Mouse (Mus musculus) liver, adult 2 months (tissue): ENCODE results near the gene Gap43. TPM values are rescaled to one million over a fixed set of nuclear protein-coding genes. Genes with fewer than 3 reads are reported as not detected.

Source experiments
- DNase-seq: peaks from one replicate; pipeline ENCODE4 v3.0.0-alpha.2; 2011; ENCODE audit warnings: low read depth, low spot score; ENCODE audit errors: extremely low read depth
- H3K27ac ChIP-seq: fragments of 200-500 bp; replicated peaks from 2 replicates; pipeline ENCODE4 v1.5.1; 2012; ENCODE audit warnings: low read depth, mild to moderate bottlenecking, control low read depth, inconsistent platforms, low read length; ENCODE audit not compliant: insufficient read depth
- H3K27me3 ChIP-seq: fragments of 200-500 bp; 2 replicates; pipeline ENCODE4 v1.6.1; 2012; ENCODE audit warnings: mild to moderate bottlenecking, moderate library complexity, low read length, inconsistent platforms; ENCODE audit not compliant: control insufficient read depth, insufficient read depth
- H3K36me3 ChIP-seq: fragments of 200-500 bp; 2 replicates; pipeline ENCODE4 v1.6.1; 2012; ENCODE audit warnings: low read length, inconsistent platforms; ENCODE audit not compliant: control insufficient read depth, insufficient read depth
- H3K4me1 ChIP-seq: fragments of 200-500 bp; 2 replicates; pipeline ENCODE4 v1.6.1; 2011; ENCODE audit warnings: low read length; ENCODE audit not compliant: control insufficient read depth, insufficient read depth
- H3K4me3 ChIP-seq: fragments of 200-500 bp; 2 replicates; pipeline ENCODE4 v1.5.1; 2011; ENCODE audit warnings: low read depth, mild to moderate bottlenecking, control low read depth, low read length, moderate library complexity; ENCODE audit not compliant: insufficient read depth
- H3K79me2 ChIP-seq: fragments of 200-500 bp; 2 replicates; pipeline ENCODE4 v1.6.1; 2012; ENCODE audit warnings: inconsistent platforms, mild to moderate bottlenecking, low read length, moderate library complexity; ENCODE audit not compliant: control insufficient read depth, insufficient read depth
- H3K9ac ChIP-seq: fragments of 200-500 bp; 2 replicates; pipeline ENCODE4 v1.6.1; 2012; ENCODE audit warnings: low read depth, mild to moderate bottlenecking, control low read depth, inconsistent platforms, low read length
- CTCF ChIP-seq: fragments of 200-500 bp; IDR thresholded peaks from 2 replicates; pipeline ENCODE4 v1.5.1; 2011; ENCODE audit warnings: low read depth, low read length, control low read depth
- POLR2A ChIP-seq: fragments of 200-500 bp; IDR thresholded peaks from 2 replicates; pipeline ENCODE4 v1.6.1; 2011; ENCODE audit warnings: low read length, control low read depth; ENCODE audit not compliant: insufficient read depth; ENCODE audit errors: extremely low read depth
- WGBS: fragments of 180-500 bp; shearing (Covaris S2); methylation state at CpG from one replicate; pipeline ENCODE4 v1.1.7; 2018; 5-methylcytosine and 5-hydroxymethylcytosine counted together
- polyA plus RNA-seq: library from polyadenylated mRNA; depleted of rRNA; stranded (reverse); fragments of >200 nt; gene quantifications from 2 replicates; pipeline ENCODE4 v1.2.3, GENCODE M21; 2012
- total RNA-seq: library from RNA; depleted of rRNA; stranded (reverse); fragments of >200 nt; gene quantifications from 2 replicates; pipeline ENCODE4 v1.2.3, GENCODE M21; 2014

Gap43 gene
- total and polyA plus RNA-seq, 2 experiments: not detected

DNA sequence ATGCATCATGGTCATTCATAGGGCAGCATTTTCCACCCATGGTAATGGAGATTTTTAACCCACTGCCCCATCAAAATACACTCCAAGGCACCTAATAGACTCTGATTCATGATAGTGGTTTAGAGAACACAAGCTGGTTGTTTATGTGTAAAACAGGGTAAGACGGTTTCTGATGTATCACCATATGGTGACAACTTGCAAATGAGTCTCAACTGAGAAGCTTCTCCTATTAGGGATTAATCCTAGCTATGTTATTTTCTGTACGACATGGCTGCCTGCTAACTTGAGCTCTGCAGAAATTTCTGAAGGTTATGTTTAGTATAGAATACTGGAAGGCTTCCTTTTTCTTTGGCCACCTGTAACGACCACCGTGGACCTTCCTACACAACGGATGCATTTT, 21.1 kb downstream of the Gap43 start:
- TF ChIP-seq CTCF (no peak), POLR2A (no peak)
- no peak overlapping the region for H3K27ac ChIP-seq
- no peaks in the 10 kb centered on the region for H3K27me3 ChIP-seq
- H3K79me2 ChIP-seq: no peaks in the 10 kb centered on the region
- no peak overlapping the region for H3K9ac ChIP-seq
- no peaks in the 10 kb centered on the region for H3K4me1 ChIP-seq
- no peaks in the 10 kb centered on the region for H3K36me3 ChIP-seq
- DNase-seq: no peak
- WGBS: 83% methylated on average over 5 of the region's 5 CpGs
- no peak overlapping the region for H3K4me3 ChIP-seq

DNA sequence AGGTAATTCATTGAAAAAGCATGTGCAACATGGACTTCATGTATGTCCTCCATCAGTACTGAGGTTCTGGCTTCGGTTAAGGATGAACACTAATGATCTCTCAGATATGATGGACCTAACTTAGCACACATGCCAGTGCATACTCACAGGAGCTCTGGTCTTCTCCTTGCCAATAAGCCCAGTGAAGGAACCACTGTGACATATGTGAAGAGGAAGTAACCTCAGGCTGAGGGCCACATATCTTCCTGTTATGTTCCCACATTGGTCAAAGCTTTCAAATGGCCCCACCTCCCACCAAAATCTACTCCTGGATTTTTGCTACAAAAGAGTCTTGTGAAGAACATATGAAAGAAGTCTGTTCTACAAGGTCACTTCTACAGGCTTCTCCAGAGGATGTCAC, 28.3 kb downstream of the Gap43 start:
- H3K27me3 ChIP-seq: no peaks in the 10 kb centered on the region
- H3K4me3 ChIP-seq: no peak overlapping the region
- H3K9ac ChIP-seq: no peak overlapping the region
- no peaks in the 10 kb centered on the region for H3K36me3 ChIP-seq
- H3K4me1 ChIP-seq: no peaks in the 10 kb centered on the region
- H3K27ac ChIP-seq: no peak overlapping the region
- TF ChIP-seq POLR2A (no peak), CTCF (no peak)
- no peaks in the 10 kb centered on the region for H3K79me2 ChIP-seq
- DNase-seq: no peak
- 85% methylated on average over 1 of the region's 1 CpGs for WGBS

DNA sequence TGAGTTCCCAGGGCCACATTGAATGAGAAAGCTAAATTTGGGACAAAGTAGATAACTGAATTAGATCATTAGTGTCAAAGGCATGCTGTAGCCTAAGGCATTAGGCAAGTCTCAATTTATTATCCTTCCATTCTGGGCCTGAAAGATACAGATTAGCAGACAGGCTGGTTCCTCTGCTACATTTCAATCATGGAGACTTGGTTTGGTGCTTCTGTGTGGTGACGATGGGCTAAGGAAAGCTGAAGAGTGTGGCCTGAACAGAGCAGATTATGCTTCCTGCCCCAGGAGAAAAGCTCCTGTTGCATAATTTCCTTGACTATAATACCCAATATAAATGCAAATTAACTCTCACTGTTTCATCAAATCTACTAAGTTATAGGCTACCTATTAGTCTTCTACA, 31.7 kb downstream of the Gap43 start:
- Histone ChIP-seq H3K9ac (no peak overlapping the region), H3K4me3 (no peak overlapping the region), H3K27me3 (peaks cover 3% of the 10 kb centered on the region; the same call in 1 of the 2 replicates), H3K4me1 (no peaks in the 10 kb centered on the region), H3K79me2 (no peaks in the 10 kb centered on the region), H3K36me3 (no peaks in the 10 kb centered on the region), H3K27ac (no peak overlapping the region)
- WGBS: 84% methylated on average over 1 of the region's 1 CpGs
- TF ChIP-seq POLR2A (no peak), CTCF (no peak)
- DNase-seq: no peak

DNA sequence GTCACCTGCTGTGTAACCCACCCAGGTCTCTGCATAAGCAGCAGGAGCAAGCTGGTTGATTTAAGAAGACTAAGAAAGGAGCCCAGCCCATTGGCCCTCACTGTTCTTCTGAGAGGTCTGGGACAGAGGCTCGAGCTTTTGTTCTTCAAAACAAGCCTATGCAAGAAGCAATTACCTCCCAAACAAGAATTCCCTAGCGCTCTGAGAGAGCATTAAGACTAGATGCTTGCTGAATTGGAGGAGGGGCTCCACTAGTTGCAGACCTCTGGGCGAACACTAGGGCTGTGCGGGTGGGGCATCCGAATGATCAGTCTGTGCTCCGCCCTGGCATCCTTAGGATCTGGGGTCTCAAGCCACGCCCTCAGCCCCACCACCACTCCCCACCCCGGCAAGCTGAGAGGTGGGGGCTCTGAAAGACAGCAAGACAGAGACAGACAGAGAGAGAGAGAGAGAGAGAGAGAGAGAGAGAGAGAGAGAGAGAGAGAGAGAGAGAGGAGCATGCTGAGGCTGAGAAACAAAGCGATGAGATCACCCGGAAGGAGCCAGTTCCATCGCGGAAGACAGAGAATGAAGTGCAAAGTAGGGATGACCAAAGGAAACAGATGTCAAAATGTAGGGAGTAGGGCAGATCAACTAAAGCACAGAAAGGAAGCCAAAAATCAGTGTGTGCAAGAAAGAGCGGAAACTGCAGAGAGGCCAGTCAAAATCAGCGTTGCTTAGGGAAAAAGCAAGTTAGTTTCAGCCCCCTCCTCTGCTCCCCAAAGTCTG, 34.3 kb downstream of the Gap43 start:
- Histone ChIP-seq H3K9ac (no peak overlapping the region), H3K79me2 (no peaks in the 10 kb centered on the region), H3K4me3 (no peak overlapping the region), H3K4me1 (no peaks in the 10 kb centered on the region), H3K27ac (no peak overlapping the region), H3K36me3 (no peaks in the 10 kb centered on the region), H3K27me3 (peaks cover 3% of the 10 kb centered on the region; the same call in 1 of the 2 replicates)
- no peak for DNase-seq
- WGBS: 15% methylated on average over 14 of the region's 14 CpGs
- TF ChIP-seq POLR2A: no peak
- TF ChIP-seq CTCF: no peak

DNA sequence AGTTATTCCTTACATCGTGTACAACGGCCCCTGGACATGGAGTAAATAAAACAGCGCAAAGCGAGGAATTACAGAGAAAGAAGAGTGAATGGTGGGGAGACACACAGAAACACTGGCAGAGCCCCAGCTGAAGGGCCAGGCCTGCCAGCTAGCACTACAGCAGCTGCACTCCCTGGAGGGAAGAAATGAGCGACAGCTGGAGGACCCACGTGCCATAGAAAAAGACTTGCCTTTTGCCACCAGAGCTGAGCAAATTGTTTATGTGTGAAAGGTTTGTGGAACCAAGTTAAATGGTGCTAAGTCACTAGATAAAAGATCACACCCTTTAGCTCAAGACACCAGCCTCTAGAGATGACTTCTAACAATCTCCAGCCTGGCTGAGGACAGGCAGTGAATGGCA, 37.0 kb downstream of the Gap43 start:
- H3K4me1 ChIP-seq: no peaks in the 10 kb centered on the region
- H3K79me2 ChIP-seq: no peaks in the 10 kb centered on the region
- H3K9ac ChIP-seq: no peak overlapping the region
- H3K36me3 ChIP-seq: no peaks in the 10 kb centered on the region
- no peak overlapping the region for H3K4me3 ChIP-seq
- DNase-seq: no peak
- H3K27ac ChIP-seq: no peak overlapping the region
- TF ChIP-seq CTCF: no peak
- no peak for TF ChIP-seq POLR2A
- 90% methylated on average over 6 of the region's 6 CpGs for WGBS
- peaks cover 3% of the 10 kb centered on the region; the same call in 1 of the 2 replicates for H3K27me3 ChIP-seq

DNA sequence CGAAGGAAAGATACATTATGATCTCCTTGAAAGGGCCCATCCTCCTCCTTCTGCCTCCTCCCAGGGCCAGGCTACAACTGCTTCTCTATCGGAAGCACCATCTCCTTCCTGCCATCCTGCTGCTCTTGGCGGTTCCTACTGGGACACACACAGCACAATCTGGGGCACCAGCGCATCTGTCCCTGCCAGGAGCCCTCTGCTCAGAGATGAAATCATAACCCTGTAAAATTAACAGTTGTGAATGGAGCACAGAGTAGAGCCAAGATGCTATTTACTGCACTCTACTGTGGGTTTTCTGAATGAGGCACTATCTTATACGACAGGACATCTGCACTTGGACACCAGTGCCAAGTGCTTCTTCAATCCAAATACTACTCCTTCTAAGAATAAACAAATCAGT, 46.0 kb downstream of the Gap43 start:
- H3K27me3 ChIP-seq: no peaks in the 10 kb centered on the region
- H3K4me3 ChIP-seq: no peak overlapping the region
- H3K27ac ChIP-seq: no peak overlapping the region
- TF ChIP-seq CTCF (no peak), POLR2A (no peak)
- no peaks in the 10 kb centered on the region for H3K79me2 ChIP-seq
- H3K4me1 ChIP-seq: no peaks in the 10 kb centered on the region
- no peak overlapping the region for H3K9ac ChIP-seq
- no peak for DNase-seq
- H3K36me3 ChIP-seq: no peaks in the 10 kb centered on the region
- WGBS: 81% methylated on average over 5 of the region's 5 CpGs
